Mouse (Mus musculus) C2C12 (cell line): Measurements from ENCODE around the gene Gm49325. TPM values are rescaled to one million over a fixed set of nuclear protein-coding genes. Genes with fewer than 3 reads are reported as not detected.

Experiments used
- H3K27me3 ChIP-seq: one replicate; pipeline ENCODE4 v1.6.1; 2011; ENCODE audit not compliant: control insufficient read depth, insufficient read depth, insufficient read length
- H3K36me3 ChIP-seq: one replicate; pipeline ENCODE4 v1.6.1; 2011; ENCODE audit not compliant: control insufficient read depth, insufficient read depth
- H3K4me3 ChIP-seq: one replicate; pipeline ENCODE4 v1.5.1; 2011; ENCODE audit warnings: mild to moderate bottlenecking, control low read depth; ENCODE audit not compliant: poor library complexity, insufficient read depth, severe bottlenecking
- H3K79me2 ChIP-seq: one replicate; pipeline ENCODE4 v1.6.1; 2011; ENCODE audit not compliant: control insufficient read depth, insufficient read depth
- H3K79me3 ChIP-seq: one replicate; pipeline ENCODE4 v1.6.1; 2011; ENCODE audit warnings: low read depth, control low read depth
- H3ac ChIP-seq: one replicate; pipeline ENCODE3; 2011; ENCODE audit warnings: low read depth; ENCODE audit not compliant: control insufficient read depth, insufficient read length
- CEBPB ChIP-seq: IDR thresholded peaks from one replicate; pipeline ENCODE4 v1.6.1; 2011; ENCODE audit warnings: low read depth, mild to moderate bottlenecking, control low read depth, moderate library complexity
- CTCF ChIP-seq: IDR thresholded peaks from one replicate; pipeline ENCODE4 v1.5.1; 2011; ENCODE audit not compliant: control insufficient read depth, insufficient read depth, insufficient read length
- FOSL1 ChIP-seq: IDR thresholded peaks from one replicate; pipeline ENCODE4 v1.8.0; 2011; ENCODE audit warnings: mild to moderate bottlenecking, low read length; ENCODE audit not compliant: poor library complexity, insufficient read depth, severe bottlenecking
- MAX ChIP-seq: IDR thresholded peaks from one replicate; pipeline ENCODE4 v1.6.1; 2011; ENCODE audit warnings: mild to moderate bottlenecking, control low read depth
- MYOD1 ChIP-seq: IDR thresholded peaks from one replicate; pipeline ENCODE4 v1.6.1; 2011; ENCODE audit warnings: low read depth; ENCODE audit not compliant: control insufficient read depth, insufficient read length
- MYOG ChIP-seq: IDR thresholded peaks from one replicate; pipeline ENCODE4 v1.6.1; 2011; ENCODE audit not compliant: control insufficient read depth, insufficient read length; ENCODE audit errors: extremely low read depth
- USF1 ChIP-seq: IDR thresholded peaks from one replicate; pipeline ENCODE4 v1.6.1; 2011; ENCODE audit warnings: low read depth, mild to moderate bottlenecking, control low read depth, moderate library complexity
- polyA plus RNA-seq: library from polyadenylated mRNA; unstranded; fragments of >200 nt; fragmentation: generic; extraction: Trizol; gene quantifications from one replicate; pipeline ENCODE4 v1.2.1, GENCODE M21; 2012; ENCODE audit warnings: missing spikeins

The Gm49325 gene
- polyA plus RNA-seq, 1 experiment = 5.1 TPM

DNA sequence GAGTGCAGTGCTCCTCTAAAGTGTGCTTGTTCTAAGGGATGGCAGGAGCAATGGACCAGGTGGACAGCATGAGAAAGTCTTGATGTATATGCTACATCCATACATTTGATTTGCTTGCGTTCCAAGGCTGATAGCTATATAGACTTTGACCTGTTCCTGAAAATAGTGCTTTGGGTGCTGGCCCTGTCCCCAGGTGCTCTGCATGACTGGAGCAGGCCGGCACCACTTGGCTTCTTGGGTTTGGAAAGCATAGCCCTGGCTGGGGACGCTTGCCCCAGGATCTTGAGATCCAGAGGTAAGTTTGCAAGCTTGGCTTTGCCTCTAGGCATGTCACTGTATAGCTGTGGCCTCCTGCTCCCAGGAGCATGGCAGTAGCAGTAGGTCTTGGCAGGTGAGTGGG is 19.4 kb upstream of the Gm49325 start:
- Histone ChIP-seq H3K36me3 (peaks cover 40% of the 10 kb centered on the region), H3K79me2 (peaks cover 100% of the 10 kb centered on the region), H3ac (no peak overlapping the region), H3K4me3 (no peak overlapping the region), H3K27me3 (no peaks in the 10 kb centered on the region), H3K79me3 (peaks cover 73% of the 10 kb centered on the region)
- TF ChIP-seq USF1 (no peak), CEBPB (no peak), CTCF (no peak), MYOG (no peak), MAX (no peak), MYOD1 (no peak), FOSL1 (no peak)

DNA sequence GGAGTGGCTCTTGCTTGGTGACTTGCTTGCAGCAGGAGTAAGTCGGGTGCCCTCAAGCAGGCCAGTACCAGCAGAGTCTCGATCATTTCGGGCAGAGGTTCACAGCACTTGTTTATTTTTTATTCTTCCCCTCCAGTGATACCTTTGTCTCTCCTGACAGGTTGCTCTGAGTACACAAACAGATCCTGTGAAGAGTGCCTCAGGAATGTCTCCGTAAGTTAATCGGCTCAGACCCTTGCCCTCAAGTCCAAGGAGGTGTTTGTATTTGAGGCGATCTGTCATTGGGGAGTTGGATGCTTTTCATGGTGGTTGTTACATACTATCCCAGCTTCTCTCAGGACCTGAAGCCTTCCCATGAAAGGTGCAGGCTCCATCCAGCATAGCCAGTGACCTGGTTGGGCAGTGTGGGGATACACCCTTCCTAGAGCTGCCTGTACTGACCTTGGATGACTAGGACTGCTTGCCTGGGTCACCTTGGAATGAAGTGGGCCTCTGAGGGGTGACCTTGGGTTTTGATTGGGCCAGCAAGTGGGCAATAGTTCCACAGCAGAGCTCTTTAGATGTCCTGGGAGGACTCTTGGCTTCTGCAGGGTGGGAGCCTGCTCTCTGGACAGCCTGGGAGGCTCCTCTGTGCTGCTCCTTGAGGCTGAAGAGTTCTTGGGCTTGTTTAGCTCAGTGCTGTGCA is 18.8 kb upstream of the Gm49325 start:
- Histone ChIP-seq H3K27me3 (no peaks in the 10 kb centered on the region), H3K36me3 (peaks cover 46% of the 10 kb centered on the region), H3K79me3 (peaks cover 70% of the 10 kb centered on the region), H3K4me3 (no peak overlapping the region), H3K79me2 (peaks cover 100% of the 10 kb centered on the region), H3ac (no peak overlapping the region)
- TF ChIP-seq MYOD1 (no peak), USF1 (no peak), CEBPB (no peak), CTCF (no peak), MAX (no peak), FOSL1 (no peak), MYOG (no peak)

DNA sequence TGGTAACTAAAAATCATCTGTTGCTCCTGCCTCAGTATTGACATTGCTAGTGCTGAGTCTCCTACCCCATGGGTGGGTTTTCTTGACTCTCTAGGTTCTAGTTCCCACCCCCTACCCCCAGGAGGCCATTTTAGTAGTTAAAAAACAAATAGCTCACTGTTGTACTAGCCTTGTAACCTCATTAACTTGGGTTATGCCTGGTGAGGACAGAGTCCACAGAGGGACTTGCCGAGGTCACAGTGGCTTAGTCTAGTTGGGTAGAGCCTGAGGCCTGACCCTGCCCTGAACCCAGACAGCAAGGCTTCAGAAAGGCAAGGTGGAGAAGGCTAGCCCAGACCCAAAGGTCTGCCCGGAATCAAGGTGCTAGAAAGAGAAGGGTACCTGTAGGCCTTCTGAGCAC is 18.0 kb upstream of the Gm49325 start:
- peaks cover 96% of the 10 kb centered on the region for H3K79me2 ChIP-seq
- H3ac ChIP-seq = no peak overlapping the region
- TF ChIP-seq USF1 = no peak
- no peak for TF ChIP-seq CTCF
- TF ChIP-seq MAX = no peak
- no peak for TF ChIP-seq MYOG
- no peak for TF ChIP-seq FOSL1
- TF ChIP-seq MYOD1 = no peak
- TF ChIP-seq CEBPB = no peak
- H3K27me3 ChIP-seq = no peaks in the 10 kb centered on the region
- peaks cover 67% of the 10 kb centered on the region for H3K79me3 ChIP-seq
- H3K36me3 ChIP-seq = peaks cover 54% of the 10 kb centered on the region
- no peak overlapping the region for H3K4me3 ChIP-seq

DNA sequence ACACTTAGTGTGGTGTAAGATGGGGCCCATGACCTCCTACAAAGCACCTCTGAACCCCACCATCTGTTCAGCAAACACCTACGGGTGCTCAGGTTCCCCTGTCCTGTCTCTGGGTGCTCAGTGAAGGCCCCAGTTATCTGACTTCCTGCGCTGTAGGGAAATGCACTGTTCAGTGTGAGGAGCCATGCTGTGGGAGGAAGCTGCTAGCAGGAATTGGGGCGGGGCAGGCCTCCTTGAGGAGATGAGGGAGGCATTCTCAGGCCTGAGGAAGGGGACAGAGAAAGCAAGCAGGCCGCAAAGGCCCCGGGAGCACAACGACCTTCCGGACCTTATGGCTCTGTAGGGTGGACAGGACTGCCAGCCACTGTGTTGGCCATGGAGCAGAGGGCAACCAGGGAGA is 16.9 kb upstream of the Gm49325 start:
- H3K79me2 ChIP-seq = peaks cover 85% of the 10 kb centered on the region
- H3K4me3 ChIP-seq = no peak overlapping the region
- no peak for TF ChIP-seq CEBPB
- H3ac ChIP-seq = no peak overlapping the region
- peaks cover 65% of the 10 kb centered on the region for H3K36me3 ChIP-seq
- peaks cover 61% of the 10 kb centered on the region for H3K79me3 ChIP-seq
- no peaks in the 10 kb centered on the region for H3K27me3 ChIP-seq

DNA sequence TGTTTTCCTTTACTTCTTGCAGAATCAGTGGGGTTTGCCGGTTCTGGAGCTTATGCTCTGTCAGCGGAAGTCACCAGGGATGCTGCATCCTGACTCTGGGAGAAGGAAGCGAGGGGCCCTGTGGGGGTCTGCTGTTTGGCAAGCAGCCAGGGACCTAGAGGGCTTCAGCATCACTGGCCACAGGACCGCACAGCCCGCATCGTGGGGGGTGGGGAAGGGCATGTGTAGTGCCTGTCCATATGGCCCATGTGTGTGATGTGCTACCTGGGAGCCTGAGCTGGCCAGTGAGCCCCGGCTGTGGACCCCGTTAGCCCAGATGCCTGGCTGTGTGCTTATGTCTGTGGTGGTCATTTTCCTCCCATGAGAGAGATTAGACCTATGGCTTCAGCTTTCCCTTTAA is 16.2 kb upstream of the Gm49325 start:
- peaks cover 79% of the 10 kb centered on the region for H3K79me2 ChIP-seq
- H3K27me3 ChIP-seq = no peaks in the 10 kb centered on the region
- TF ChIP-seq MYOD1 = no peak
- no peak for TF ChIP-seq MYOG
- no peak for TF ChIP-seq FOSL1
- TF ChIP-seq USF1 = no peak
- no peak overlapping the region for H3ac ChIP-seq
- peaks cover 57% of the 10 kb centered on the region for H3K79me3 ChIP-seq
- no peak overlapping the region for H3K4me3 ChIP-seq
- H3K36me3 ChIP-seq = peaks cover 72% of the 10 kb centered on the region

GRCm38 (mm10) chr10:77590812-77591211 is 15.2 kb upstream of the Gm49325 start:
- H3K79me3 ChIP-seq = peaks cover 50% of the 10 kb centered on the region
- no peak overlapping the region for H3ac ChIP-seq
- no peak overlapping the region for H3K4me3 ChIP-seq
- no peaks in the 10 kb centered on the region for H3K27me3 ChIP-seq
- no peak for TF ChIP-seq FOSL1
- TF ChIP-seq MYOD1 = no peak
- TF ChIP-seq CTCF = peak; percentile 19
- TF ChIP-seq MAX = peak; percentile 19
- no peak for TF ChIP-seq MYOG
- H3K79me2 ChIP-seq = peaks cover 68% of the 10 kb centered on the region
- H3K36me3 ChIP-seq = peaks cover 82% of the 10 kb centered on the region
